Mouse (Mus musculus): ENCODE results near the gene Syncrip. TPM values are rescaled to one million over a fixed set of nuclear protein-coding genes. Genes with fewer than 3 reads are reported as not detected.
A peak's percentile ranks its signal among the peaks of the same experiment; 100 is the strongest.

The Syncrip gene
- polyA plus RNA-seq, 1 experiment, result 75.7 TPM

DNA sequence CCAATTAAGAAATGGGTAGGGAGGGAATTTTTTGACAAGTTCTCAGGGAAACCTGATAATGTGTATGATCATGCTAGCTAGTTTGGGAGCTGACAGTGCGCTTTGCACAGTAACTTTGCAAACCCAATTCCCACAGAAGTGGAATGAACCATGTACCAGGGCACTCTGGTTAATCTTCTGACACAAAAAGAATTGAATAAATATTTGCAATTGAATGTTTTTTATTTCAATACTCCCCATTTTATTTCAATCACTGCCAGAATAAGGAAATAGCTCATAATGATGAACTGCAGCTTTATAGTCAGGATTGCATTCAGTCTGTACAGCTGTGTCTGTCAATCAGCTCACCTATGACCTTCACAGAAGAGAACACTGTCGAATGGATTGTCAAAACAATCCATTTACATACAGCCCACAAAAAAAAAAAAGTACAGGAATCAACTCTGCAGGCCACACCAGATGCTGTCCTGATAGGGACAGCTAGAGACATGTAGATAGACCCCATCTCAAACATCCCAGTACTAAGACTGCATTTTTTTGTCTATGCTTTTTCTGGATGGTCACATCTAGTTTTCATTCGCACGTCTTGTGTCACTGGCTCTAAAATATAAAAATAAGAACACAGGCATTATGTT, 38.6 kb upstream of the Syncrip start:
- no peak for TF ChIP-seq POLR2A (IDR thresholded peaks at IDR 0.05; ENCODE audit: borderline replicate concordance, extremely low read depth, insufficient read depth, insufficient read length, poor library complexity, severe bottlenecking)
- no peak for TF ChIP-seq CTCF (IDR thresholded peaks at IDR 0.05; ENCODE audit: borderline replicate concordance, extremely low read depth, insufficient read depth, insufficient read length)
- DNase-seq (ENCODE audit: low read depth), result peak; percentile 44

DNA sequence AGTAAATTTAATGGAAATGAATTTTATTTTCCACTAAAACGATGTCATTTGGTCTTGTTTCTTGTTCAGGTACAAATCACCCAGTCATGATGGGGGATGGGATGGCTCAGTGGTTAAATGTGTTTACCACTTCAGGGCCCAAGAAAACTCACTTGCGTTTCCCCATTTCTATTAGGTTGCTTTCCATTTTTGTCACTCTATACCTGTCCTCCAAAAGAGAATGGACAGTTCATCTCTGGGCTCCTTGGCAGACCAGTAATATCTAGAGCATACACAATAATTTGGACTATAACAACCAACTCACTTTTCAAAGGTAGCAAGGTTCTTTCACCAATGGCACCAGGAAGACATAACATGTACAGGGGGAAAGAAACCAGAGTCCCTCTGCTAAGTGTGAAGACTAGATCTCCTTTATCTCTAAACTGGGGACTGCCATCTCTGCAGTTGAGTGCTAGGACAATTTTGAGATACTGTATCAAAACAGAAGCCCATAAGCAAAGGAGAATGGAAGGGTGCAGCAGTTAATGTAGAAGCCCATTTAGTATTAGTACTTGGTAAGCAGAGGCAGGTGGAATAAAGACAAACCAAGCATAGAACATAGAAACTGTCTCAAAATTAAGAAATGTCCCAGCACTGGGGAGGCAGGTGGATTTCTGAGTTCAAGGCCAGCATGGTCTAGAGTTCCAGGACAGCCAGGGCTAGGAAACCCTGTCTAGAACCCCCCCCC, 37.9 kb upstream of the Syncrip start:
- no peak for DNase-seq (ENCODE audit: low read depth)
- TF ChIP-seq CTCF (IDR thresholded peaks at IDR 0.05; ENCODE audit: borderline replicate concordance, extremely low read depth, insufficient read depth, insufficient read length) (no peak), POLR2A (IDR thresholded peaks at IDR 0.05; ENCODE audit: borderline replicate concordance, extremely low read depth, insufficient read depth, insufficient read length, poor library complexity, severe bottlenecking) (no peak)

DNA sequence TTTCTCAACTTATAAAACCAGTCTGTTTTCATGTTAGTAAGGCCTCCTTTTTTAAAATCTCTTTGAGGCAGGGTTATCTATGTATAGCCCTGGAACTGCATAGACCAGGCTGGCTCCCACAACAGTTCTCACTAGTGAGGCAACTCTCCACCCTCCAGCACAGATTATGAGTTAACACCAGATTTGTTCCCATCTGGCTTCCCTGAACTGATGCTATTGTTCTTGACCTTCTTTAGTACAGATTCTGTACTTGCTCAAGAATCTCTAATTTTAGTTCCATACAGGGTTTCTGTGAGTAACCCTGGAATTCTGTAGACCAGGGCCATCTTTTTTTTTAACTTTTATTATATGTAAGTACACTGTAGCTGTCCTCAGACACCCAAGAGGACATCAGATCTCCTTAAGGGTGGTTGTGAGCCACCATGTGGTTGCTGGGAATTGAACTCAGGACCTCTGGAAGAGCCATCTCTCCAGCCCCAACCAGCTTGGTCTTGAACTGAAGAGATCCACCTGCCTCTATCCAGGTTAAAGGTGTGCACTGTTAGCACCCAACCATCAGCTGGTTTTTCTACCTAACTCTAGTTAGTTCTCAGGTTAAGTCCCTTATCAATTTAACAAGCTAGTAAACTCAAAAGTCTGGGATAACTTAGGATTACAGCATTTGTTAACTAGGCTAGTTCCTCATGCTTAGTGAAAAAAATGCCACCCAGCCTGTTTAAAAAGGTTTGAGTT, 37.2 kb upstream of the Syncrip start:
- TF ChIP-seq POLR2A (IDR thresholded peaks at IDR 0.05; ENCODE audit: borderline replicate concordance, extremely low read depth, insufficient read depth, insufficient read length, poor library complexity, severe bottlenecking) (no peak), CTCF (IDR thresholded peaks at IDR 0.05; ENCODE audit: borderline replicate concordance, extremely low read depth, insufficient read depth, insufficient read length) (no peak)
- no peak for DNase-seq (ENCODE audit: low read depth)

DNA sequence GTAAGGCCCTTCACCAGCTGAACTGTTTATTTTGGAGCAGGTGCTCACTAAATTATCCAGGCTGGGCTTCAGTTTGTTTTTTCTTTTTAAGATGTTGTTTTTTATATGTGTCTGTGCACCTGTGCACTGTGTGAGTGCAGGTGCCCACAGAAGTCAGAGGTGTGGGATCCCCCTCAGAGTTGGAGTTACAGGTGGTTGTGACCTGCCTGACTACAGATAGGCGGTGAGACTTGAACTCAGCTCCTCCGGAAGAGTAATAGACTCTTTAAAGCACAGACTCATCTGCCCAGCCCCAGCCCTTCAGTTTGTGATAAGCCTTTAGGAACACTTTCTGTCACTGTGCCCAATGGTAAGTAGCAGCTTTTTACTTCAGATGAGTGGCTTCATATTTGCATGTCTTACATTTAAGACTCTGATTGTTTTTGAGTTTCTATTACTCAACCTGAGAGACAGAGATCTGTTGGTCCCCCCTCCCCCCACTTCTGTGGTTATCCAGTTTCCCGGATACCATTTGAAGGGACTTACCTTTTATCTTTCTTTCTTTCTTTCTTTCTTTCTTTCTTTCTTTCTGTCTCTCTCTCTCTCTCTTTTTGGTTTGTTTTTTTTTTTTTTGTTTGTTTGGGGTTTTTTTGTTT, 34.1 kb upstream of the Syncrip start:
- DNase-seq (ENCODE audit: low read depth), result no peak
- TF ChIP-seq POLR2A (IDR thresholded peaks at IDR 0.05; ENCODE audit: borderline replicate concordance, extremely low read depth, insufficient read depth, insufficient read length, poor library complexity, severe bottlenecking), result no peak

GRCm38 (mm10) chr9:88515546-88515945, 33.2 kb upstream of the Syncrip start:
- TF ChIP-seq POLR2A (IDR thresholded peaks at IDR 0.05; ENCODE audit: borderline replicate concordance, extremely low read depth, insufficient read depth, insufficient read length, poor library complexity, severe bottlenecking), result no peak
- TF ChIP-seq CTCF (IDR thresholded peaks at IDR 0.05; ENCODE audit: borderline replicate concordance, extremely low read depth, insufficient read depth, insufficient read length), result no peak
- no peak for DNase-seq (ENCODE audit: low read depth)

GRCm38 (mm10) chr9:88501846-88502245, 19.5 kb upstream of the Syncrip start:
- TF ChIP-seq POLR2A (IDR thresholded peaks at IDR 0.05; ENCODE audit: borderline replicate concordance, extremely low read depth, insufficient read depth, insufficient read length, poor library complexity, severe bottlenecking), result no peak
- TF ChIP-seq CTCF (IDR thresholded peaks at IDR 0.05; ENCODE audit: borderline replicate concordance, extremely low read depth, insufficient read depth, insufficient read length), result no peak
- no peak for DNase-seq (ENCODE audit: low read depth)

DNA sequence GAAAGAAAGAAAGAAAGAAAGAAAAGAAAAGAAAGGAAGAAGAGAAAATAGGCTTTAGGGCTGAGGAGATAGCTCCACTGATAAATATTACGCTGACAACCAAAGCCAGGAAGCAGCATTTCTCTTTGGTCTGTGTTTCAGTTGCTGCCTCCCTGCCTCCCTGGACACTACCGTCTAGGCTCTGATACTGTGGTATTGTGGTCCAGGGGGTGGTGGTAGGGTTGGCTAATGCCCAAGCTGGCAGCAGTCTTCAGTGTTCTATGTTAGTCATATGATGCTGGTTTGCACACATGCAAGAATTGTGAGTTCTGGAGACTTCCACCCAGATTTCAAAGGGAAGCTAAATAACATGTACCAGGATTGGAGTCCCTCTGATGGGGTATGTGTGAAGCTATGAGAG, 17.7 kb upstream of the Syncrip start:
- no peak for DNase-seq (ENCODE audit: low read depth)
- TF ChIP-seq POLR2A (IDR thresholded peaks at IDR 0.05; ENCODE audit: borderline replicate concordance, extremely low read depth, insufficient read depth, insufficient read length, poor library complexity, severe bottlenecking) (no peak), CTCF (IDR thresholded peaks at IDR 0.05; ENCODE audit: borderline replicate concordance, extremely low read depth, insufficient read depth, insufficient read length) (no peak)

DNA sequence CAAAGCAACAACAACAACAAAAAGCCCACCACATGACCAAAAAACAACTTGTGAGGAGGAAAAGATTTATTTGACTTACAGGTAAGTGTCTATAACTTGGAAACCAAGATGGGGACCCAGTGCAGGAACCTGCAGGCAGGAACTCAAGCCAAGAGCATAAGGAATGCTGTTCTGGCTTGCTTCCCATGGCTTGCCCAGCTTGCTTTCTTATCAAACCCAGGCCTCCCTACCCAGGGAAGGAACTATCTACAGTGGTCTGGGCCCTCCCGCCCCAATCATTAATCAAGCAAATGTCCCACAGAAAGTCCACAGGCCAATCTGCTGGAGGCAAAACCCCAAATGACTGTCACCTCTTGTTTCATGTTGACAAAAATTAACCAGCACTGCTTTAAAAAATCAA, 10.1 kb upstream of the Syncrip start:
- no peak for DNase-seq (ENCODE audit: low read depth)
- TF ChIP-seq POLR2A (IDR thresholded peaks at IDR 0.05; ENCODE audit: borderline replicate concordance, extremely low read depth, insufficient read depth, insufficient read length, poor library complexity, severe bottlenecking) (no peak), CTCF (IDR thresholded peaks at IDR 0.05; ENCODE audit: borderline replicate concordance, extremely low read depth, insufficient read depth, insufficient read length) (no peak)

DNA sequence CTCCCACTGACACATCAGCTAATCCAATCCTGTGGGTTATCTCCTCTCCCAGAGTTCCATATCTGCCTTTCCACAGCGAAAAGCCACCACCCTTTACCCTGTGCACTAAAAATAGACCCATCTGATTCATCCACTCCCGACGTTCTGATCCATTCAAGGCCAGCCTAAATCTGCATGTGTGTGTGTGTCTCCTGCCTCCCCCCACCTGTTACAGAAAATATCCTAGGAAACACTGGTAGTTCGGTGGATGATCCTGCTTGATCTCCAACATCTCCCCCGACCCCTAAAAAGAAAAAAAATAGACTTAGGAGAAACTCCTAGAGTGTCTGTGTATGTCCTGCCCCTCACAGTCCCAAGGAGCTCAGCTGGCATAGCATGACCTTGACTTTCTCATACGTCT, 2.2 kb upstream of the Syncrip start:
- TF ChIP-seq CTCF (IDR thresholded peaks at IDR 0.05; ENCODE audit: borderline replicate concordance, extremely low read depth, insufficient read depth, insufficient read length) (no peak), POLR2A (IDR thresholded peaks at IDR 0.05; ENCODE audit: borderline replicate concordance, extremely low read depth, insufficient read depth, insufficient read length, poor library complexity, severe bottlenecking) (no peak)
- DNase-seq (ENCODE audit: low read depth), result no peak

- DNase-seq (ENCODE audit: low read depth), result peak; percentile 91
- TF ChIP-seq CTCF (IDR thresholded peaks at IDR 0.05; ENCODE audit: borderline replicate concordance, extremely low read depth, insufficient read depth, insufficient read length) (no peak), POLR2A (IDR thresholded peaks at IDR 0.05; ENCODE audit: borderline replicate concordance, extremely low read depth, insufficient read depth, insufficient read length, poor library complexity, severe bottlenecking) (peak; percentile 74)
Measured at GRCm38 (mm10) chr9:88482829-88483396, 539 bp upstream of the Syncrip start.

DNA sequence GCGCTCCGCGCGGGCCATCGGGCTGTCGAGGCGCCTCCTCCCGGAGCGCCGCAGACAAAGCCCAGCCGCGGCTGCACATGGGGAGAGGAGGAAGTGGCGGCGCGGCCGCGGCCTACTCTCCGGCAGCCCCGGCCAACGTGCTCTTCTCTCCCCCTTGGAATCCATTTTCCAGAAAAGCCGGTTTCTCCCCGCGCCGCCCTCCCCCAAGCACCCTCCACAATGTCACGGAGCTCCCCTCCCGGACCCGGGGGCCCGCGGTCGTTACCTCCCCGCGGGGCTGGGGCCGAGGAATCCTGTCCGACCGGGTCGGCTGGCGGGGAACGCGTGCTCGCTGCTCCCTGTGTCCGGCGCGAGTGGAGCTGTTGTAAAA, 598 bp downstream of the Syncrip start:
- TF ChIP-seq POLR2A (IDR thresholded peaks at IDR 0.05; ENCODE audit: borderline replicate concordance, extremely low read depth, insufficient read depth, insufficient read length, poor library complexity, severe bottlenecking) (no peak), CTCF (IDR thresholded peaks at IDR 0.05; ENCODE audit: borderline replicate concordance, extremely low read depth, insufficient read depth, insufficient read length) (no peak)
- DNase-seq (ENCODE audit: low read depth), result peak; percentile 64

Data from brain, embryonic 14.5 days (tissue).